Mouse (Mus musculus) gastrocnemius, adult 8-10 months (tissue): ENCODE data around the gene Hoxd1. TPM values are rescaled to one million over a fixed set of nuclear protein-coding genes. Genes with fewer than 3 reads are reported as not detected.
A peak's percentile ranks its signal among the peaks of the same experiment; 100 is the strongest.

ENCODE experiments used
- microRNA-seq: library from miRNA; unstranded; fragments of <30 nt; microRNA quantifications from one replicate; pipeline ENCODE4 v1.2.0, GENCODE M21; 2022
- total RNA-seq, 4 experiments: library from RNA; stranded (reverse); gene quantifications; 2 replicates each; pipeline ENCODE4 v1.2.4; 2022

Gene Hoxd1
- total RNA-seq, 4 experiments from 2014 or later: not detected

Small RNA genes lying within 50 kb of the gene (microRNA-seq; reads per million reads assigned to microRNA genes)
- gene Mir10b: 27,469 reads per million, percentile 95 among the genes with 10 or more reads in this experiment

Other genes starting within 250 kb of the Hoxd1 start
- 10 to 100 TPM; 53.3 to 59.6 (median 56.5) TPM for gene Lnpk, start 183.5 kb upstream of the Hoxd1 start, total RNA-seq
- gene Evx2, start 103.4 kb upstream of the Hoxd1 start, total RNA-seq: not detected
- gene Hoxd13, start 94.7 kb upstream of the Hoxd1 start, total RNA-seq: not detected
- gene Hoxd12, start 88.0 kb upstream of the Hoxd1 start, total RNA-seq: not detected
- not detected for gene Hoxd11, start 83.4 kb upstream of the Hoxd1 start, total RNA-seq
- 1 to 10 TPM; 6.1 to 8.5 (median 7.6) TPM for gene Hoxd10, start 71.1 kb upstream of the Hoxd1 start, total RNA-seq
- gene Hoxd9, start 65.3 kb upstream of the Hoxd1 start, total RNA-seq: 10 to 100 TPM; 22.6 to 27.5 (median 23.7) TPM
- 10 to 100 TPM; 46.8 to 53.5 (median 51.3) TPM for gene Hoxd8, start 58.4 kb upstream of the Hoxd1 start, total RNA-seq
- gene Hoxd3, start 51.1 kb upstream of the Hoxd1 start, total RNA-seq: under 1 TPM in 2 of 4 experiments, not detected in 2; 0.17 to 0.29 TPM
- 1 to 10 TPM; 1.1 to 1.9 (median 1.5) TPM for gene Hoxd4, start 51.1 kb upstream of the Hoxd1 start, total RNA-seq
- under 1 TPM in 1 of 4 experiments, not detected in 3; 0.31 TPM for gene Gm28230, start 36.3 kb upstream of the Hoxd1 start, total RNA-seq
- 10 to 100 TPM; 25.7 to 33.2 (median 27.7) TPM for gene Mtx2, start 62.8 kb downstream of the Hoxd1 start, total RNA-seq